Mouse (Mus musculus) intestine, embryonic 16.5 days (tissue): ENCODE measurements around the gene 9130409I23Rik. TPM values are rescaled to one million over a fixed set of nuclear protein-coding genes. Genes with fewer than 3 reads are reported as not detected.

Experiments
- ATAC-seq: fragments of 200-750 bp; cut with Nextera tagmentation; 2 replicates; pipeline ENCODE4 v1.8.0; 2017; ENCODE audit warnings: moderate TSS enrichment, moderate library complexity
- H3K27ac ChIP-seq: fragments of 300-500 bp; sonication (generic); 2 replicates; pipeline ENCODE4 v1.5.1; 2014; ENCODE audit warnings: mild to moderate bottlenecking, low read length
- H3K27me3 ChIP-seq: fragments of 300-500 bp; sonication (generic); replicated peaks from 2 replicates; pipeline ENCODE4 v1.6.1; 2014; ENCODE audit warnings: low read length, control low read depth, mixed read lengths; ENCODE audit not compliant: control insufficient read depth, insufficient read depth
- H3K36me3 ChIP-seq: fragments of 300-500 bp; sonication (generic); 2 replicates; pipeline ENCODE4 v1.6.1; 2014; ENCODE audit warnings: low read length, control low read depth; ENCODE audit not compliant: control insufficient read depth, insufficient read depth
- H3K4me1 ChIP-seq: fragments of 300-500 bp; sonication (generic); 2 replicates; pipeline ENCODE4 v1.6.1; 2014; ENCODE audit warnings: low read length, control low read depth, mixed read lengths; ENCODE audit not compliant: control insufficient read depth, insufficient read depth
- H3K4me2 ChIP-seq: fragments of 300-500 bp; sonication (generic); 2 replicates; pipeline ENCODE4 v1.6.1; 2014; ENCODE audit warnings: low read depth, low read length, control low read depth
- H3K4me3 ChIP-seq: fragments of 300-500 bp; sonication (generic); 2 replicates; pipeline ENCODE4 v1.5.1; 2014; ENCODE audit warnings: mild to moderate bottlenecking, low read length
- H3K9ac ChIP-seq: fragments of 300-500 bp; sonication (generic); 2 replicates; pipeline ENCODE4 v1.6.1; 2014; ENCODE audit warnings: low read depth, low read length
- H3K9me3 ChIP-seq: fragments of 300-500 bp; sonication (generic); 2 replicates; pipeline ENCODE4 v1.6.1; 2016; ENCODE audit warnings: low read length, control low read depth; ENCODE audit not compliant: control insufficient read depth
- WGBS: fragments of 180-500 bp; shearing (Covaris S2); extraction: QIAGEN DNeasy Blood & Tissue Kit; methylation state at CpG from one replicate; pipeline ENCODE4 v1.1.7; 2014; 5-methylcytosine and 5-hydroxymethylcytosine counted together
- polyA plus RNA-seq: library from polyadenylated mRNA; unstranded; fragments of >200 nt; fragmentation: Nextera tagmentation; extraction: Ambion mirVana; gene quantifications from 2 replicates; pipeline ENCODE4 v1.2.1, GENCODE M21; 2015

9130409I23Rik gene
- polyA plus RNA-seq, 1 experiment from 2014 or later: not detected

GRCm38 (mm10) chr1:181061784-181062485 lies 10.9 kb downstream of the 9130409I23Rik start:
- no peaks in the 10 kb centered on the region for H3K36me3 ChIP-seq
- H3K9ac ChIP-seq: no peak overlapping the region
- no peak for ATAC-seq
- H3K4me1 ChIP-seq: no peaks in the 10 kb centered on the region
- H3K4me3 ChIP-seq: no peak overlapping the region
- WGBS: 67% methylated on average over 3 of the region's 3 CpGs
- H3K27ac ChIP-seq: no peak overlapping the region
- H3K4me2 ChIP-seq: no peak overlapping the region
- H3K9me3 ChIP-seq: no peaks in the 10 kb centered on the region
- H3K27me3 ChIP-seq: no peaks in the 10 kb centered on the region

- Histone ChIP-seq H3K36me3 (no peaks in the 10 kb centered on the region), H3K9me3 (no peaks in the 10 kb centered on the region), H3K27me3 (no peaks in the 10 kb centered on the region), H3K4me3 (no peak overlapping the region), H3K4me2 (no peak overlapping the region), H3K4me1 (no peaks in the 10 kb centered on the region), H3K27ac (no peak overlapping the region), H3K9ac (no peak overlapping the region)
- ATAC-seq: no peak
- WGBS: 57% methylated on average over 2 of the region's 2 CpGs
Observed at GRCm38 (mm10) chr1:181063991-181064390, 13.0 kb downstream of the 9130409I23Rik start.

- no peak overlapping the region for H3K4me2 ChIP-seq
- WGBS: 74% methylated on average over 6 of the region's 6 CpGs
- H3K4me1 ChIP-seq: no peaks in the 10 kb centered on the region
- H3K27ac ChIP-seq: no peak overlapping the region
- no peaks in the 10 kb centered on the region for H3K9me3 ChIP-seq
- no peak overlapping the region for H3K4me3 ChIP-seq
- H3K27me3 ChIP-seq: no peaks in the 10 kb centered on the region
- no peak for ATAC-seq
- no peaks in the 10 kb centered on the region for H3K36me3 ChIP-seq
- H3K9ac ChIP-seq: no peak overlapping the region
Observed at GRCm38 (mm10) chr1:181064648-181065047, 13.6 kb downstream of the 9130409I23Rik start.

- Histone ChIP-seq H3K27me3 (no peaks in the 10 kb centered on the region), H3K36me3 (no peaks in the 10 kb centered on the region), H3K9ac (no peak overlapping the region), H3K4me1 (no peaks in the 10 kb centered on the region), H3K4me2 (no peak overlapping the region), H3K9me3 (no peaks in the 10 kb centered on the region), H3K27ac (no peak overlapping the region), H3K4me3 (no peak overlapping the region)
- 70% methylated on average over 1 of the region's 1 CpGs for WGBS
- ATAC-seq: no peak
Observed at GRCm38 (mm10) chr1:181068344-181068743, 17.3 kb downstream of the 9130409I23Rik start.

GRCm38 (mm10) chr1:181069671-181070070 lies 18.6 kb downstream of the 9130409I23Rik start:
- Histone ChIP-seq H3K4me2 (no peak overlapping the region), H3K36me3 (no peaks in the 10 kb centered on the region), H3K9ac (no peak overlapping the region), H3K4me3 (no peak overlapping the region), H3K27me3 (no peaks in the 10 kb centered on the region), H3K9me3 (no peaks in the 10 kb centered on the region), H3K27ac (no peak overlapping the region), H3K4me1 (no peaks in the 10 kb centered on the region)
- ATAC-seq: no peak
- WGBS: 60% methylated on average over 11 of the region's 11 CpGs

GRCm38 (mm10) chr1:181073075-181073474 lies 22.0 kb downstream of the 9130409I23Rik start:
- 45% methylated on average over 5 of the region's 5 CpGs for WGBS
- Histone ChIP-seq H3K9me3 (no peaks in the 10 kb centered on the region), H3K4me2 (no peak overlapping the region)

GRCm38 (mm10) chr1:181084021-181084420 lies 33.0 kb downstream of the 9130409I23Rik start:
- 36% methylated on average over 2 of the region's 2 CpGs for WGBS
- no peak for ATAC-seq

More at GRCm38 (mm10) chr1:181073075-181073474, 22.0 kb downstream of the 9130409I23Rik start:
- no peaks in the 10 kb centered on the region for H3K27me3 ChIP-seq
- H3K9ac ChIP-seq: no peak overlapping the region
- H3K4me1 ChIP-seq: no peaks in the 10 kb centered on the region
- ATAC-seq: no peak
- H3K4me3 ChIP-seq: no peak overlapping the region
- no peaks in the 10 kb centered on the region for H3K36me3 ChIP-seq
- H3K27ac ChIP-seq: no peak overlapping the region

GRCm38 (mm10) chr1:181090048-181090447 lies 39.0 kb downstream of the 9130409I23Rik start:
- no peak overlapping the region for H3K4me2 ChIP-seq
- no peak overlapping the region for H3K27ac ChIP-seq
- H3K9ac ChIP-seq: no peak overlapping the region
- no peaks in the 10 kb centered on the region for H3K4me1 ChIP-seq
- no peak for ATAC-seq
- H3K4me3 ChIP-seq: no peak overlapping the region
- H3K27me3 ChIP-seq: no peaks in the 10 kb centered on the region
- 73% methylated on average over 12 of the region's 12 CpGs for WGBS
- no peaks in the 10 kb centered on the region for H3K9me3 ChIP-seq
- peaks cover 12% of the 10 kb centered on the region; the same call in 1 of the 2 replicates for H3K36me3 ChIP-seq

More at GRCm38 (mm10) chr1:181084021-181084420, 33.0 kb downstream of the 9130409I23Rik start:
- Histone ChIP-seq H3K27ac (no peak overlapping the region), H3K4me2 (no peak overlapping the region), H3K9me3 (no peaks in the 10 kb centered on the region), H3K27me3 (no peaks in the 10 kb centered on the region), H3K4me3 (no peak overlapping the region), H3K36me3 (no peaks in the 10 kb centered on the region), H3K9ac (no peak overlapping the region), H3K4me1 (no peaks in the 10 kb centered on the region)
